Mouse (Mus musculus) heart, embryonic 12.5 days (tissue): ENCODE measurements around the gene Mid1. TPM values are rescaled to one million over a fixed set of nuclear protein-coding genes. Genes with fewer than 3 reads are reported as not detected.
"Not testable (repeated sequence)": the region's sequence is repeated elsewhere in the genome, so short reads cannot be mapped to it uniquely, and the experiment has no call there.

ENCODE experiments used
- ATAC-seq: fragments of 200-750 bp; cut with Nextera tagmentation; 2 replicates; pipeline ENCODE4 v1.8.0; 2017; ENCODE audit warnings: moderate TSS enrichment, moderate library complexity; ENCODE audit not compliant: insufficient number of reproducible peaks, low FRiP score
- H3K27ac ChIP-seq: fragments of 300-500 bp; sonication (generic); 2 replicates; pipeline ENCODE4 v1.5.1; 2016; ENCODE audit warnings: mild to moderate bottlenecking, moderate library complexity; ENCODE audit not compliant: poor library complexity, severe bottlenecking
- H3K27me3 ChIP-seq: fragments of 300-500 bp; sonication (generic); replicated peaks from 2 replicates; pipeline ENCODE4 v1.6.1; 2016; ENCODE audit warnings: mild to moderate bottlenecking, moderate library complexity
- H3K36me3 ChIP-seq: fragments of 300-500 bp; sonication (generic); 2 replicates; pipeline ENCODE4 v1.6.1; 2016; ENCODE audit warnings: mild to moderate bottlenecking, moderate library complexity
- H3K4me1 ChIP-seq: fragments of 300-500 bp; sonication (generic); replicated peaks from 2 replicates; pipeline ENCODE4 v1.6.1; 2016; ENCODE audit warnings: mild to moderate bottlenecking
- H3K4me2 ChIP-seq: fragments of 300-500 bp; sonication (generic); 2 replicates; pipeline ENCODE4 v1.6.1; 2016; ENCODE audit warnings: mild to moderate bottlenecking, moderate library complexity
- H3K4me3 ChIP-seq: fragments of 300-500 bp; sonication (generic); 2 replicates; pipeline ENCODE4 v1.5.1; 2016; ENCODE audit warnings: mild to moderate bottlenecking
- H3K9ac ChIP-seq: fragments of 300-500 bp; sonication (generic); 2 replicates; pipeline ENCODE4 v1.6.1; 2016; ENCODE audit warnings: mild to moderate bottlenecking, moderate library complexity
- H3K9me3 ChIP-seq: fragments of 300-500 bp; sonication (generic); replicated peaks from 2 replicates; pipeline ENCODE4 v1.6.1; 2016; ENCODE audit warnings: mild to moderate bottlenecking, moderate library complexity
- WGBS: fragments of 180-500 bp; shearing (Covaris S2); methylation state at CpG from one replicate; pipeline ENCODE4 v1.1.7; 2016; 5-methylcytosine and 5-hydroxymethylcytosine counted together
- polyA plus RNA-seq: library from polyadenylated mRNA; unstranded; fragments of >200 nt; fragmentation: Nextera tagmentation; extraction: Ambion mirVana; gene quantifications from 2 replicates; pipeline ENCODE4 v1.2.1, GENCODE M21; 2016

Gene Mid1
- polyA plus RNA-seq, 1 experiment from 2014 or later = 7.7 TPM

DNA sequence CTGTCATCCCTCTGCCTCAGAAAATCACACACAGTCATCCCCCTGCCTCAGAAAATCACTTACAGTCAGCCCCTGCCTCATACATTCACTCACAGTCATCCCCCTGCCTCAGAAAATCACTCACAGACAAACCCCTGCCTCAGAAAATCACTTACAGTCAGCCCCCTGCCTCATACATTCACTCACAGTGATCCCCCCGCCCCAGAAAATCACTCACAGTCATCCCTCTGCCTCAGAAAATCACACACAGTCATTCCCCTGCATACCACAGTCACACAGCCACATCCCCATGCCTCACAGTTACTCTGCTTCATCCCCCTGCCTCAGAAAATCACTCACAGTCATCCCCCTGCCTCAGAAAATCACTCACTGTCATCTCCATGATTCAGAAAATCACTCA is 318.5 kb downstream of the Mid1 start:
- not testable (repeated sequence) for ATAC-seq, H3K4me1 ChIP-seq, H3K4me3 ChIP-seq, H3K27me3 ChIP-seq, H3K36me3 ChIP-seq, H3K4me2 ChIP-seq, H3K9ac ChIP-seq, H3K27ac ChIP-seq
- H3K9me3 ChIP-seq = peaks cover 38% of the 10 kb centered on the region
- WGBS = 37% methylated on average over 1 of the region's 1 CpGs

DNA sequence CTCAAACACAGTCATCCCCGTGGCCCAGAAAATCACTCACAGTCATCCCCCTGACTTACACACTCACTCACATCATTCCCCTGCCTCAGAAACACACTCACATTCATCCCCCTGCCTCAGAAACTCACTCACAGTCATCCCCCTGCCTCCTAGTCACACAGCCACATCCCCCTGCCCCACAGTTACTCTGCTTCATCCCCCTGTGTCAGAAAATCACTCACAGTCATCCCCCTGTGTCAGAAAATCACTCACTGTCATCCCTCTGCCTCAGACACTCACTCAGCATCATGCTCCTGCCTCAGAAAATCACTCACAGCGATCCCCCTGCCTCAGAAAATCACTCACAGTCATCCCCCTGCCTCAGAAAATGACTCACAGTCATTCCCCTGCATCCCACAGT is 319.2 kb downstream of the Mid1 start:
- not testable (repeated sequence) for H3K4me1 ChIP-seq, H3K27ac ChIP-seq, H3K27me3 ChIP-seq, H3K9ac ChIP-seq, H3K4me3 ChIP-seq, H3K36me3 ChIP-seq, H3K4me2 ChIP-seq, ATAC-seq
- peaks cover 41% of the 10 kb centered on the region for H3K9me3 ChIP-seq
- WGBS = 47% methylated on average over 2 of the region's 2 CpGs

DNA sequence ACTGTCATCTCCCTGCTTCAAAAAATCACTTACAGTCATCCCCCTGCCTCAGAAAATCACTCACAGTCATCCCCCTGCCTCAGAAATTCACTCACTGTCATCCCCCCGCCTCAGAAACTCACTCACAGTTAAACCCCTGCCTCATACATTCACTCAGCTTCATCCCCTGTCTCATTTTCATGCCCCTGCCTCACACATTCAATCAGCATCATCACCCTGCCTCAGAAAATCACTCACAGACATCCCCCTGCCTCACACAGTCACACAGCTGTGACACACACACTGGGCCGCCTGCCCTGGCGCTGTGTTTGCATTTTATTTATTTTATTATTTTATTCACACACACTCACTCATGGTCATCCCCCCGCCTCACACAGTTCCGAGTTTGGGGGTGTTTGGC is 319.8 kb downstream of the Mid1 start:
- H3K9me3 ChIP-seq = peaks cover 43% of the 10 kb centered on the region
- not testable (repeated sequence) for H3K36me3 ChIP-seq, H3K4me3 ChIP-seq, H3K27me3 ChIP-seq, H3K27ac ChIP-seq, H3K4me2 ChIP-seq, H3K4me1 ChIP-seq, H3K9ac ChIP-seq, ATAC-seq
- 30% methylated on average over 5 of the region's 5 CpGs for WGBS

DNA sequence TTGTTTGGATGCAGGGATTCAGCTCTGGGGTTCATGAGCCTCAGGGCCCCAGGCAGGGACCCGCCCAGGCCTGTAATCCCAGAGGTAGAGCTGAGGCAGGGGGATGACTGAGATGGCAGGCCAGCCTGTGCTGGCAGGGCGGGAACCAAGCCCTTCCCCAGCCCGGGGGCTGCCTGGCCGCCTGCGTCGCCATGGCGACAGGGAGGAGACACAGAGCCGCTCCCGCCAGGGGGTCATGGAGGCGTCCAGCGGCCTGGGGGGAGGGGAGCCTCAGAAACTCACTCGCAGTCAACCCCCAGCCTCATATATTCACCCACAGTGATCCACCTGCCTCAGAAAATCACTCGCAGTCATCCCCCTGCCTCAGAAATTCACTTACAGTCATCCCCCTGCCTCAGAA is 320.2 kb downstream of the Mid1 start:
- H3K9me3 ChIP-seq = peaks cover 46% of the 10 kb centered on the region
- WGBS = 24% methylated on average over 13 of the region's 13 CpGs
- H3K27ac ChIP-seq, H3K4me3 ChIP-seq, H3K27me3 ChIP-seq, H3K4me2 ChIP-seq, H3K4me1 ChIP-seq, H3K36me3 ChIP-seq, ATAC-seq, H3K9ac ChIP-seq: not testable (repeated sequence)

DNA sequence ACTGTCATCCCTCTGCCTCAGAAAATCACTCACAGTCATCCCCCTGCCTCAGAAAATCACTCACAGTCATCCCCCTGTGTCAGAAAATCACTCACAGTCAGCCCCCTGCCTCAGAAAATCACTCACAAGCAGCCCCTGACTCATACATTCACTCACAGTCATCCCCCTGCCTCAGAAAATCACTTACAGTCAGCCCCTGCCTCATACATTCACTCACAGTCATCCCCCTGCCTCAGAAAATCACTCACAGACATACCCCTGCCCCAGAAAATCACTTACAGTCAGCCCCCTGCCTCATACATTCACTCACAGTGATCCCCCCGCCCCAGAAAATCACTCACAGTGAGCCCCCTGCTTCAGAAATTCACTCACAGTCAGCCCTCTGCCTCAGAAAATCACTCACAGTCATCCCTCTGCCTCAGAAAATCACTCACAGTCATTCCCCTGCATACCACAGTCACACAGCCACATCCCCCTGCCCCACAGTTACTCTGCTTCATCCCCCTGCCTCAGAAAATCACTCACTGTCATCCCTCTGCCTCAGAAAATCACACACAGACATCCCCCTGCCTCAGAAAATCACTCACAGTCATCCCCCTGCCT is 320.8 kb downstream of the Mid1 start:
- 41% methylated on average over 1 of the region's 1 CpGs for WGBS
- H3K27ac ChIP-seq, H3K4me1 ChIP-seq, H3K27me3 ChIP-seq, H3K36me3 ChIP-seq, ATAC-seq, H3K4me3 ChIP-seq, H3K4me2 ChIP-seq, H3K9ac ChIP-seq: not testable (repeated sequence)
- peaks cover 49% of the 10 kb centered on the region for H3K9me3 ChIP-seq

DNA sequence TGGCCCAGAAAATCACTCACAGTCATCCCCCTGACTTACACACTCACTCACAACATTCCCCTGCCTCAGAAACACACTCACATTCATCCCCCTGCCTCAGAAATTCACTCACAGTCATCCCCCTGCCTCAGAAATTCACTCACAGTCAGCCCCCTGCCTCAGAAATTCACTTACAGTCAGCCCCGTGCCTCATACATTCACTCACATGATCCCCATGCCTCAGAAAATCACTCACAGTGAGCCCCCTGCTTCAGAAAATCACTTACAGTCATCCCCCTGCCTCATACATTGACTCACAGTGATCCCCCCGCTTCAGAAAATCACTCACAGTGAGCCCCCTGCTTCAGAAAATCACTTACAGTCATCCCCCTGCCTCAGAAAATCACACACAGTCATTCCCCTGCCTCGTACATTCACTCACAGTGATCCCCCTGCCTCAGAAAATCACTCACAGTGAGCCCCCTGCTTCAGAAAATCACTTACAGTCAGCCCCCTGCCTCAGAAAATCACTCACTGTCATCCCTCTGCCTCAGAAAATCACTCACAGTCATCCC is 321.8 kb downstream of the Mid1 start:
- Histone ChIP-seq H3K9me3 (peaks cover 50% of the 10 kb centered on the region), H3K36me3 (peaks cover 14% of the 10 kb centered on the region)
- 53% methylated on average over 3 of the region's 3 CpGs for WGBS
- not testable (repeated sequence) for H3K4me2 ChIP-seq, H3K27me3 ChIP-seq, H3K27ac ChIP-seq, ATAC-seq, H3K4me1 ChIP-seq, H3K4me3 ChIP-seq, H3K9ac ChIP-seq

DNA sequence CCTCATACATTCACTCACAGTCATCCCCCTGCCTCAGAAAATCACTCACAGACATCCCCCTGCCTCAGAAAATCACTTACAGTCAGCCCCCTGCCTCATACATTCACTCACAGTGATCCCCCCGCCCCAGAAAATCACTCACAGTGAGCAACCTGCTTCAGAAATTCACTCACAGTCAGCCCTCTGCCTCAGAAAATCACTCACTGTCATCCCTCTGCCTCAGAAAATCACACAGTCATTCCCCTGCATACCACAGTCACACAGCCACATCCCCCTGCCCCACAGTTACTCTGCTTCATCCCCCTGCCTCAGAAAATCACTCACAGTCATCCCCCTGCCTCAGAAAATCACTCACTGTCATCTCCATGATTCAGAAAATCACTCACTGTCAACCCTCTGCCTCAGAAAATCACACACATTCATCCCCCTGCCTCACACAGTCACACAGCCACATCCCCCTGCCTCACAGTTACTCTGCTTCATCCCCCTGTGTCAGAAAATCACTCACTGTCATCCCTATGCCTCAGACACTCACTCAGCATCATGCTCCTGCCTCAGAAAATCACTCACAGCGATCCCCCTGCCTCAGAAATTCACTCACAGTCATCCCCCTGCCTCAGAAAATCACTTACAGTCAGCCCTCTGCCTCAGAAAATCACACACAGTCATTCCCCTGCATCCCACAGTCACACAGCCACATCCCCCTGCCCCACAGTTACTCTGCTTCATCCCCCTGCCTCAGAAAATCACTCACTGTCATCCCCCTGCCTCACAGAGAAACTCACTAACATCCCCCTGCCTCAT is 322.6 kb downstream of the Mid1 start:
- H3K4me1 ChIP-seq, H3K4me3 ChIP-seq, H3K27ac ChIP-seq, H3K9ac ChIP-seq, ATAC-seq, H3K27me3 ChIP-seq, H3K4me2 ChIP-seq: not testable (repeated sequence)
- peaks cover 50% of the 10 kb centered on the region for H3K9me3 ChIP-seq
- H3K36me3 ChIP-seq = peaks cover 14% of the 10 kb centered on the region
- 45% methylated on average over 2 of the region's 2 CpGs for WGBS

DNA sequence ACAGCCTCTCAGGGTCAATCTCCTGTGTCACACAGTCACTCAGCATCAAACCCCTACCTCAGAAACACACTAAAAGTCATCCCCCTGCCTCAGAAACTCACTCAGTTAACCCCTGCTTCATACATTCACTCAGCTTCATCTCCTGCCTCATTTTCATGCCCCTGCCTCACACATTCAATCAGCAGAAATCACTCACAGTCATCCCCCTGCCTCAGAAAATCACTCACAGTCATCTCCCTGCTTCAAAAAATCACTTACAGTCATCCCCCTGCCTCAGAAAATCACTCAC is 323.1 kb downstream of the Mid1 start:
- peaks cover 50% of the 10 kb centered on the region for H3K9me3 ChIP-seq
- not testable (repeated sequence) for H3K4me2 ChIP-seq, H3K27me3 ChIP-seq, H3K27ac ChIP-seq, H3K4me1 ChIP-seq, H3K4me3 ChIP-seq, ATAC-seq, H3K9ac ChIP-seq
- H3K36me3 ChIP-seq = peaks cover 14% of the 10 kb centered on the region

DNA sequence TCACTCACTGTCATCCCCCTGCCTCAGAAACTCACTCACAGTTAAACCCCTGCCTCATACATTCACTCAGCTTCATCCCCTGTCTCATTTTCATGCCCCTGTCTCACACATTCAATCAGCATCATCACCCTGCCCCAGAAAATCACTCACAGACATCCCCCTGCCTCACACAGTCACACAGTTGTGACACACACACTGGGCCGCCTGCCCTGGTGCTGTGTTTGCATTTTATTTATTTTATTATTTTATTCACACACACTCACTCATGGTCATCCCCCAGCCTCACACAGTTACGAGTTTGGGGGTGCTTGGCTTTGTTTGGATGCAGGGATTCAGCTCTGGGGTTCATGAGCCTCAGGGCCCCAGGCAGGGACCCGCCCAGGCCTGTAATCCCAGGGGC is 323.6 kb downstream of the Mid1 start:
- H3K9me3 ChIP-seq = peaks cover 50% of the 10 kb centered on the region
- not testable (repeated sequence) for H3K4me2 ChIP-seq, H3K27ac ChIP-seq, H3K4me3 ChIP-seq, H3K9ac ChIP-seq, H3K4me1 ChIP-seq, H3K27me3 ChIP-seq, ATAC-seq
- H3K36me3 ChIP-seq = peaks cover 14% of the 10 kb centered on the region
- WGBS = 41% methylated on average over 3 of the region's 3 CpGs

DNA sequence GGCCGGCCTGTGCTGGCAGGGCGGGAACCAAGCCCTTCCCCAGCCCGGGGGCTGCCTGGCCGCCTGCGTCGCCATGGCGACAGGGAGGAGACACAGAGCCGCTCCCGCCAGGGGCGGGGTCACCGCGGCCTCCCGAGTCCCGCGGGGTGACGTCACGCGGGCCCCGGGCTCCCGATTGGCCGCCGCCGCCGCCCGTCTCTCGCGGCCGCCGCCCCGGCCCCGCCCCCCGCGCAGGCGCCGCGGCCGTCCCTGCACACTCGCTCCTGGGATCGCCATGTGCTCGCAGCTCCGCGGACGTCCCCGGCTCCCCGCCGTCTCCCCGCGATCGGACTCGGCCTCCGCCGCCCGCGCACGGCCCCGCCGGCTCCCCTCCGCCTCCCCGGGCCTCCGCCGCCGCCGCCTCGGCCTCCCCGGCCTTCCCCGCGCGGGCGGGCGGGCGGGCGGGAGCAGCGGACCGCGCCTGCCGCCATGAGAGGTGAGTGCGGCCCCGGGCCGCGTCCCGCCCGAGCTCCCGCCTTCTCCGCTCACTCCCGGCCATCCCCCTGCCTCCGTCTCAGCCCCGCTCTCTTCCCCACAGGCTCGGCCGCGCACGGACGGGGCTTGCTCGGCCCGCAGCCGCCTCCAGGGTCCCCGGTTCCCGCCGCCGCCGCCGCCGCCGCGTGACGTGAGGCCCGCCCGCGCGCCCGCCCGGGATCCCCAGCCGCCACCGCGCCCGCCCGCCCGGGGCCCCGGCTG is 324.2 kb downstream of the Mid1 start, which contains the start of gene Gm21887:
Gene Gm21887, plus strand, starts transcription at position 644 of the 735 bp plus-strand sequence.
- peaks cover 48% of the 10 kb centered on the region for H3K9me3 ChIP-seq

DNA sequence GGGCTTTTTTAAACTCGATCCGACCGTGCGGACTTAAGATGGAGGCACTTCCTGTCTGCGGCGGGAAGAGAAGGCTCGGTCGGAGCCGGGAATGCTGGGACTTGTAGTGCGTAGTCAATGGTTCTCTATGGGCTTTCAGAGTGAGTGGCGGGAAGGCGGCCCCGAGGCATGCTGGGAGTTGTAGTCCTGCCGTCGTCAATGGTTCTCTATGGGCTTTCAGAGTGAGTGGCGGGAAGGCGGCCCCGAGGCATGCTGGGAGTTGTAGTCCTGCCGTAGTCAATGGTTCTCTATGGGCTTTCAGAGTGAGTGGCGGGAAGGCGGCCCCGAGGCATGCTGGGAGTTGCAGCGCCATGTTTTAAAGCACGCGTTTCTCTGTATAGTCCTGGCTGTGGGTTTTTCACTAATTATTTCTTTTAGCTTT is 324.8 kb downstream of the Mid1 start:
- H3K27ac ChIP-seq = peak overlapping the region; percentile 35
- not testable (repeated sequence) for H3K4me1 ChIP-seq, H3K4me2 ChIP-seq, H3K27me3 ChIP-seq
- ATAC-seq = peak; percentile 96
- peak overlapping the region; percentile 52 for H3K4me3 ChIP-seq
- peaks cover 16% of the 10 kb centered on the region for H3K36me3 ChIP-seq
- H3K9me3 ChIP-seq = peaks cover 45% of the 10 kb centered on the region
- H3K9ac ChIP-seq = peak overlapping the region; percentile 78
- 56% methylated on average over 25 of the region's 25 CpGs for WGBS

More for the DNA sequence above, 324.2 kb downstream of the Mid1 start, which contains the start of gene Gm21887:
- peak; percentile 89 for ATAC-seq
- H3K27me3 ChIP-seq, H3K4me1 ChIP-seq: not testable (repeated sequence)
- Histone ChIP-seq H3K4me3 (peak within 1 kb of the TSS; percentile 52), H3K4me2 (peak within 1 kb of the TSS; percentile 6; the same call in 1 of the 2 replicates), H3K9ac (peak within 1 kb of the TSS; percentile 78), H3K27ac (peak within 1 kb of the TSS; percentile 35), H3K36me3 (peaks cover 16% of the 10 kb centered on the region)
- 83% methylated on average over 118 of the region's 118 CpGs for WGBS
